Mouse (Mus musculus): ENCODE measurements around the gene Degs2.

DNA sequence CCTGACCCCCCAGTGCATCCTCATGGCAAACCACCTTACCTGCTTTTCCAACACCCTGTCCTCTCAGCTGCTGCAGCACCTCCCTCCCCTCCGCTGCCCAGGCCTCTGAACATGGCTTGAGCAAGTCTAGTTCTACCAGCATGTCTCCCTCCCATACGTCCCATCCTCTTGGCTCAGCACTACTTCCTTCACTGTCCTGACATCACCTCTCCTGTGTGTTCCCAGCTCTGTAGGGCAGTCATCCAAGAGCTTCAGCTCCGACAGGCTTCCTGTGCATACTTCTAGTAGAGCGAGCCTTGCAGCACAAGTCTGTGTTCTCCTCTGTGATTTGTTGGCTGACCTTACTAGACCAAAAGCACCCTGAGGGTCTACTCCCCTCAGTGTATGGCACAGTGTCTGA, 27.6 kb downstream of the Degs2 start:
- TF ChIP-seq EP300 (IDR thresholded peaks at IDR 0.05; ENCODE audit: low read depth) (no peak), CTCF (IDR thresholded peaks at IDR 0.05; ENCODE audit: low read depth) (no peak)
